Mouse (Mus musculus): Measurements from ENCODE around the gene Psmd3. TPM values are rescaled to one million over a fixed set of nuclear protein-coding genes. Genes with fewer than 3 reads are reported as not detected.
"Not testable (repeated sequence)": the region's sequence is repeated elsewhere in the genome, so short reads cannot be mapped to it uniquely, and the experiment has no call there.

Psmd3 gene
- polyA plus RNA-seq, 1 experiment from 2014 or later: 166 TPM

- peaks cover 27% of the 10 kb centered on the region for H3K27me3 ChIP-seq (ENCODE audit: control insufficient read depth, insufficient read depth, low read length)
- no peak within 1 kb of the TSS for H3K4me3 ChIP-seq (ENCODE audit: low read length)
- WGBS: 14% methylated on average over 4 of the region's 4 CpGs
- H3K4me1 ChIP-seq (ENCODE audit: control insufficient read depth, insufficient read depth, low read length): no peaks in the 10 kb centered on the region
- no peak for ATAC-seq (replicated peaks; ENCODE audit: extremely low read depth, insufficient read depth, low FRiP score)
- no peak within 1 kb of the TSS for H3K4me2 ChIP-seq (ENCODE audit: low read depth, low read length)
- no peak within 1 kb of the TSS for H3K9ac ChIP-seq (ENCODE audit: low read length)
- no peak within 1 kb of the TSS for H3K27ac ChIP-seq (ENCODE audit: low read length)
- no peaks in the 10 kb centered on the region for H3K9me3 ChIP-seq (replicated peaks; ENCODE audit: control insufficient read depth, low read length)
- no peaks in the 10 kb centered on the region for H3K36me3 ChIP-seq (ENCODE audit: control insufficient read depth, insufficient read depth)
Observed at GRCm38 (mm10) chr11:98664091-98664490, 18.3 kb upstream of the Psmd3 start, which contains the start of gene Gsdma. TSS of gene Gsdma (plus strand) at chr11:98664351.

GRCm38 (mm10) chr11:98668984-98669383, 13.4 kb upstream of the Psmd3 start:
- WGBS: 52% methylated on average over 2 of the region's 2 CpGs

GRCm38 (mm10) chr11:98671284-98671815, 11.0 kb upstream of the Psmd3 start:
- Histone ChIP-seq H3K9ac (ENCODE audit: low read length) (no peak overlapping the region), H3K4me2 (ENCODE audit: low read depth, low read length) (no peak overlapping the region), H3K4me1 (ENCODE audit: control insufficient read depth, insufficient read depth, low read length) (no peaks in the 10 kb centered on the region), H3K27ac (ENCODE audit: low read length) (no peak overlapping the region), H3K4me3 (ENCODE audit: low read length) (no peak overlapping the region), H3K36me3 (ENCODE audit: control insufficient read depth, insufficient read depth) (no peaks in the 10 kb centered on the region), H3K9me3 (replicated peaks; ENCODE audit: control insufficient read depth, low read length) (no peaks in the 10 kb centered on the region), H3K27me3 (ENCODE audit: control insufficient read depth, insufficient read depth, low read length) (peaks cover 24% of the 10 kb centered on the region)
- 43% methylated on average over 3 of the region's 3 CpGs for WGBS
- no peak for ATAC-seq (replicated peaks; ENCODE audit: extremely low read depth, insufficient read depth, low FRiP score)

More at GRCm38 (mm10) chr11:98668984-98669383, 13.4 kb upstream of the Psmd3 start:
- Histone ChIP-seq H3K4me2 (ENCODE audit: low read depth, low read length) (no peak overlapping the region), H3K9me3 (replicated peaks; ENCODE audit: control insufficient read depth, low read length) (no peaks in the 10 kb centered on the region), H3K9ac (ENCODE audit: low read length) (no peak overlapping the region), H3K27ac (ENCODE audit: low read length) (no peak overlapping the region), H3K36me3 (ENCODE audit: control insufficient read depth, insufficient read depth) (no peaks in the 10 kb centered on the region), H3K27me3 (ENCODE audit: control insufficient read depth, insufficient read depth, low read length) (peaks cover 27% of the 10 kb centered on the region), H3K4me3 (ENCODE audit: low read length) (no peak overlapping the region), H3K4me1 (ENCODE audit: control insufficient read depth, insufficient read depth, low read length) (no peaks in the 10 kb centered on the region)
- no peak for ATAC-seq (replicated peaks; ENCODE audit: extremely low read depth, insufficient read depth, low FRiP score)

- no peaks in the 10 kb centered on the region for H3K4me1 ChIP-seq (ENCODE audit: control insufficient read depth, insufficient read depth, low read length)
- H3K27me3 ChIP-seq (ENCODE audit: control insufficient read depth, insufficient read depth, low read length): peaks cover 21% of the 10 kb centered on the region
- WGBS: 42% methylated on average over 5 of the region's 5 CpGs
- no peak overlapping the region for H3K4me3 ChIP-seq (ENCODE audit: low read length)
- no peak overlapping the region for H3K27ac ChIP-seq (ENCODE audit: low read length)
- H3K9ac ChIP-seq (ENCODE audit: low read length): no peak overlapping the region
- ATAC-seq (replicated peaks; ENCODE audit: extremely low read depth, insufficient read depth, low FRiP score): no peak
- H3K36me3 ChIP-seq (ENCODE audit: control insufficient read depth, insufficient read depth): no peaks in the 10 kb centered on the region
- H3K4me2 ChIP-seq (ENCODE audit: low read depth, low read length): no peak overlapping the region
- H3K9me3 ChIP-seq (replicated peaks; ENCODE audit: control insufficient read depth, low read length): no peaks in the 10 kb centered on the region
Observed at GRCm38 (mm10) chr11:98671857-98672256, 10.5 kb upstream of the Psmd3 start.

GRCm38 (mm10) chr11:98672482-98672881, 9.9 kb upstream of the Psmd3 start:
- 76% methylated on average over 5 of the region's 5 CpGs for WGBS
- Histone ChIP-seq H3K36me3 (ENCODE audit: control insufficient read depth, insufficient read depth) (no peaks in the 10 kb centered on the region), H3K9ac (ENCODE audit: low read length) (no peak overlapping the region), H3K4me3 (ENCODE audit: low read length) (no peak overlapping the region), H3K9me3 (replicated peaks; ENCODE audit: control insufficient read depth, low read length) (no peaks in the 10 kb centered on the region), H3K27me3 (ENCODE audit: control insufficient read depth, insufficient read depth, low read length) (peaks cover 16% of the 10 kb centered on the region), H3K4me2 (ENCODE audit: low read depth, low read length) (no peak overlapping the region), H3K4me1 (ENCODE audit: control insufficient read depth, insufficient read depth, low read length) (no peaks in the 10 kb centered on the region), H3K27ac (ENCODE audit: low read length) (no peak overlapping the region)
- no peak for ATAC-seq (replicated peaks; ENCODE audit: extremely low read depth, insufficient read depth, low FRiP score)

GRCm38 (mm10) chr11:98673136-98673535, 9.2 kb upstream of the Psmd3 start:
- not testable (repeated sequence) for H3K27ac ChIP-seq (ENCODE audit: low read length); H3K9ac ChIP-seq (ENCODE audit: low read length); H3K4me1 ChIP-seq (ENCODE audit: control insufficient read depth, insufficient read depth, low read length); H3K27me3 ChIP-seq (ENCODE audit: control insufficient read depth, insufficient read depth, low read length); H3K4me2 ChIP-seq (ENCODE audit: low read depth, low read length); H3K9me3 ChIP-seq (replicated peaks; ENCODE audit: control insufficient read depth, low read length); H3K36me3 ChIP-seq (ENCODE audit: control insufficient read depth, insufficient read depth); H3K4me3 ChIP-seq (ENCODE audit: low read length)
- WGBS: 4% methylated on average over 6 of the region's 7 CpGs
- ATAC-seq (replicated peaks; ENCODE audit: extremely low read depth, insufficient read depth, low FRiP score): peak; percentile 52; the same call in 1 of the 2 replicates

GRCm38 (mm10) chr11:98675829-98676363, 6.5 kb upstream of the Psmd3 start:
- no peaks in the 10 kb centered on the region for H3K4me1 ChIP-seq (ENCODE audit: control insufficient read depth, insufficient read depth, low read length)
- H3K27me3 ChIP-seq (ENCODE audit: control insufficient read depth, insufficient read depth, low read length): no peaks in the 10 kb centered on the region
- no peak overlapping the region for H3K9ac ChIP-seq (ENCODE audit: low read length)
- ATAC-seq (replicated peaks; ENCODE audit: extremely low read depth, insufficient read depth, low FRiP score): no peak
- H3K27ac ChIP-seq (ENCODE audit: low read length): no peak overlapping the region
- no peak overlapping the region for H3K4me3 ChIP-seq (ENCODE audit: low read length)
- no peaks in the 10 kb centered on the region for H3K36me3 ChIP-seq (ENCODE audit: control insufficient read depth, insufficient read depth)
- no peak overlapping the region for H3K4me2 ChIP-seq (ENCODE audit: low read depth, low read length)
- WGBS: 31% methylated on average over 7 of the region's 7 CpGs
- no peaks in the 10 kb centered on the region for H3K9me3 ChIP-seq (replicated peaks; ENCODE audit: control insufficient read depth, low read length)

- H3K9me3 ChIP-seq (replicated peaks; ENCODE audit: control insufficient read depth, low read length): no peaks in the 10 kb centered on the region
- no peaks in the 10 kb centered on the region for H3K36me3 ChIP-seq (ENCODE audit: control insufficient read depth, insufficient read depth)
- no peak overlapping the region for H3K27ac ChIP-seq (ENCODE audit: low read length)
- no peak overlapping the region for H3K9ac ChIP-seq (ENCODE audit: low read length)
- no peaks in the 10 kb centered on the region for H3K27me3 ChIP-seq (ENCODE audit: control insufficient read depth, insufficient read depth, low read length)
- no peak for ATAC-seq (replicated peaks; ENCODE audit: extremely low read depth, insufficient read depth, low FRiP score)
- peaks cover 9% of the 10 kb centered on the region for H3K4me1 ChIP-seq (ENCODE audit: control insufficient read depth, insufficient read depth, low read length)
- H3K4me3 ChIP-seq (ENCODE audit: low read length): no peak overlapping the region
- no peak overlapping the region for H3K4me2 ChIP-seq (ENCODE audit: low read depth, low read length)
- 86% methylated on average over 1 of the region's 1 CpGs for WGBS
Observed at GRCm38 (mm10) chr11:98680023-98680422, 2.3 kb upstream of the Psmd3 start.

GRCm38 (mm10) chr11:98680595-98680994, 1.8 kb upstream of the Psmd3 start:
- H3K36me3 ChIP-seq (ENCODE audit: control insufficient read depth, insufficient read depth); ATAC-seq (replicated peaks; ENCODE audit: extremely low read depth, insufficient read depth, low FRiP score); H3K9ac ChIP-seq (ENCODE audit: low read length); H3K4me1 ChIP-seq (ENCODE audit: control insufficient read depth, insufficient read depth, low read length); H3K4me2 ChIP-seq (ENCODE audit: low read depth, low read length); H3K27me3 ChIP-seq (ENCODE audit: control insufficient read depth, insufficient read depth, low read length); H3K4me3 ChIP-seq (ENCODE audit: low read length); H3K27ac ChIP-seq (ENCODE audit: low read length); H3K9me3 ChIP-seq (replicated peaks; ENCODE audit: control insufficient read depth, low read length): not testable (repeated sequence)
- WGBS: 84% methylated on average over 4 of the region's 4 CpGs
